Mouse (Mus musculus) cerebellum, postnatal 36 days (tissue): ENCODE results near the gene Noct.

Experiments
- DNase-seq, 2 experiments: peaks; one replicate each; pipeline ENCODE4 v3.0.0; 2021 to 2022; ENCODE audit warnings: mixed read lengths in 2 of 2

The Noct gene

GRCm38 (mm10) chr3:51232205-51232910 lies 8.1 kb downstream of the Noct start:
- DNase-seq, result no peak

GRCm38 (mm10) chr3:51233474-51233873 lies 9.2 kb downstream of the Noct start:
- DNase-seq, result no peak

GRCm38 (mm10) chr3:51233918-51234751 lies 9.9 kb downstream of the Noct start:
- DNase-seq, result peak; percentile 84 to 85

- no peak for DNase-seq
These were observed 10.5 kb downstream of the Noct start for GRCm38 (mm10) chr3:51234752-51235055.

GRCm38 (mm10) chr3:51238515-51238914 lies 14.3 kb downstream of the Noct start:
- no peak for DNase-seq

- DNase-seq, result no peak
These were observed 15.3 kb downstream of the Noct start for GRCm38 (mm10) chr3:51239541-51239940.

- DNase-seq, result no peak
These were observed 23.5 kb downstream of the Noct start for GRCm38 (mm10) chr3:51247704-51248103.

GRCm38 (mm10) chr3:51248600-51248999 lies 24.4 kb downstream of the Noct start:
- no peak for DNase-seq

- DNase-seq, result no peak
These were observed 25.2 kb downstream of the Noct start for GRCm38 (mm10) chr3:51249460-51249859.

GRCm38 (mm10) chr3:51249866-51250265 lies 25.6 kb downstream of the Noct start:
- no peak for DNase-seq

- no peak for DNase-seq
These were observed 26.8 kb downstream of the Noct start for GRCm38 (mm10) chr3:51251057-51251456.

GRCm38 (mm10) chr3:51252223-51252622 lies 28.0 kb downstream of the Noct start:
- DNase-seq, result no peak

GRCm38 (mm10) chr3:51252689-51253402 lies 28.6 kb downstream of the Noct start:
- DNase-seq, result no peak

- no peak for DNase-seq
These were observed 30.5 kb downstream of the Noct start for GRCm38 (mm10) chr3:51254784-51255183.

GRCm38 (mm10) chr3:51256450-51256849 lies 32.2 kb downstream of the Noct start:
- no peak for DNase-seq

GRCm38 (mm10) chr3:51258070-51258469 lies 33.8 kb downstream of the Noct start:
- DNase-seq, result no peak

GRCm38 (mm10) chr3:51262942-51263341 lies 38.7 kb downstream of the Noct start:
- DNase-seq, result no peak

- DNase-seq, result no peak
These were observed 44.2 kb downstream of the Noct start for GRCm38 (mm10) chr3:51268434-51268833.

- no peak for DNase-seq
These were observed 46.0 kb downstream of the Noct start for GRCm38 (mm10) chr3:51270069-51270817.

GRCm38 (mm10) chr3:51275956-51276398 lies 51.7 kb downstream of the Noct start:
- DNase-seq, result peak; percentile 95 to 96

- DNase-seq, result no peak
These were observed 52.3 kb downstream of the Noct start for GRCm38 (mm10) chr3:51276421-51277111.
